Mouse (Mus musculus): ENCODE measurements around the gene Skida1. TPM values are rescaled to one million over a fixed set of nuclear protein-coding genes. Genes with fewer than 3 reads are reported as not detected.

Gene Skida1
- polyA plus RNA-seq, 1 experiment from 2014 or later, result 17.8 TPM

DNA sequence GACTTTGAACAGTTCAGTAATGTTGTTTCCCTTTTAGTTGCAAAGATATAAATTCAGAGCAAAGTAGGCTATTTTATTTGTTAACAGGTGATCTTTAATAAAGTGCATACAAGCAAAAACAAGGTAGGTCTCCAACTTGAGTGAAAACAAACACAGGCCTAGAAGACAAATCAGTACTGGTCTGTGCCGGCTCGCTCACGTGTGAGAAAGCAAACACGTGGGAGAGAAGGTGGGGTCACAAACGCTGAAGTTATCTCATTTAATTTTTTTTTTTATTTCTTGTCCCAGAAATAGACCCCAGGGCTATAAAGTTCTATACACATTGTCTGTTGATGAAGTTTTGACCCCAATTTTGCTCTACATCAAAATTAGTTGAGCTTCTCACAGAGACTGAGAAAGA, 23.7 kb downstream of the Skida1 start:
- Histone ChIP-seq H3K4me1 (replicated peaks) (peaks cover 30% of the 10 kb centered on the region), H3K4me3 (replicated peaks) (peak overlapping the region; percentile 70), H3K36me3 (no peaks in the 10 kb centered on the region), H3K9me3 (no peaks in the 10 kb centered on the region), H3K9ac (replicated peaks) (no peak overlapping the region), H3K4me2 (replicated peaks) (peak overlapping the region; percentile 76), H3K27me3 (no peaks in the 10 kb centered on the region), H3K27ac (no peak overlapping the region)
- WGBS, result 21% methylated on average over 5 of the region's 5 CpGs
- ATAC-seq, result no peak

DNA sequence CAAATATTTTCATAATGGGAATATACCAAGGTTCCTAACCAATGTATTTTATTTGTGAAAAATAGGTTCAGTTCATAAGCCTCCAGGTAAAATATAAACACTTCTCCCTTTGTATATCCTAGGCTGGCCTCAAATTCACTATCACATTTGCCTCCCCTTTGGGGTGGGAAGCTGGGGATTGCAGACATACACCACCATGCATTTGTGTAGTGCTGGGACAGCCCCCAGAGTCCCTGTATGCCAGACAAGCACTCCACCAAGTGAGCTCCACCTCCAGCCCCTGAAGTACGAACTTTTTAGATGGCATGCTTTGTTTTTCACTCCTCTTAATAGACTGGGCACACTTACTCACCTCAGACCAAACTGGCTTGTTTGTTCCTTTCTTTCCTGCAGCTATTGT, 26.0 kb downstream of the Skida1 start:
- ATAC-seq, result no peak
- no peaks in the 10 kb centered on the region for H3K27me3 ChIP-seq
- H3K4me3 ChIP-seq (replicated peaks), result no peak overlapping the region
- H3K9me3 ChIP-seq, result no peaks in the 10 kb centered on the region
- H3K9ac ChIP-seq (replicated peaks), result no peak overlapping the region
- 39% methylated on average over 1 of the region's 1 CpGs for WGBS
- peaks cover 23% of the 10 kb centered on the region for H3K4me1 ChIP-seq (replicated peaks)
- no peak overlapping the region for H3K27ac ChIP-seq
- no peaks in the 10 kb centered on the region for H3K36me3 ChIP-seq
- no peak overlapping the region for H3K4me2 ChIP-seq (replicated peaks)

DNA sequence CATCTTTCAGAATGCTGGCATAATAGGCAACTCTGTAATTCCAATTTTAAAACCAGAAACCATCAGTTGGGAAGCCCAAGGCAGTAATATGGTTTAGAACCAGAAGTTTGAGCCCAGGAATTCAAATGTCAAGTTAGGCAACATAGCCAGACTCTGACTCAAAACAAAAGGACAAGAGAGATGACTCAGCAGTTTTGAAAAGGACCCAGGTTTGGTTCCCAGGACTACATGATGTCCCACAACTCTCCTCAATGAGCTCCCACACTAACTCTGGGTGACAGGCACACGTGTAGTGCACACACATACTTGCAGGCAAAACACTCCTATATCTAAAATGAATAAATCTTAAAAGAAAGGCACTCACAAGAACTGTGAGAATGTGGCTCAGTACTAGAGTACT, 29.7 kb downstream of the Skida1 start:
- H3K4me2 ChIP-seq (replicated peaks), result no peak overlapping the region
- H3K4me1 ChIP-seq (replicated peaks), result no peaks in the 10 kb centered on the region; the same call in 1 of the 2 replicates
- no peaks in the 10 kb centered on the region for H3K36me3 ChIP-seq
- 80% methylated on average over 1 of the region's 1 CpGs for WGBS
- H3K4me3 ChIP-seq (replicated peaks), result no peak overlapping the region
- no peak overlapping the region for H3K9ac ChIP-seq (replicated peaks)
- no peak for ATAC-seq
- H3K27ac ChIP-seq, result no peak overlapping the region
- no peaks in the 10 kb centered on the region for H3K9me3 ChIP-seq
- H3K27me3 ChIP-seq, result no peaks in the 10 kb centered on the region

DNA sequence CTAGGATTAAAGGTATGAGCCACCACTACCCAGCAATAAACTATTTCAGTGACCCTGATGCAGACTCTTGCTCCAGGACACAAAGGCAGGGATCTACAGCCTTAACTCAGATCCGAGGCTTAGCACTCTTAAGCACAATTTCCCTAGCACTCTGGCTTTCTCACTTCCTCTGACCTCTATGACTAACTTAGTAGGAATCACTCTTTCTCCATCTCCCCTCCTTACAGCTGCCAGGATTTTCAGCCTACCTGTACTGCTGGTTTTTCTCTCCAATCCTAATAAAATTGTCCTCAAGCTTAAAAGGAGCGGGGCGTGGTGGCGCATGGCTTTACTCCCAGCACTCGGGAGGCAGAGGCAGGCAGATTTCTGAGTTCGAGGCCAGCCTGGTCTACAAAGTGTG, 31.5 kb downstream of the Skida1 start:
- Histone ChIP-seq H3K27me3 (no peaks in the 10 kb centered on the region), H3K9me3 (no peaks in the 10 kb centered on the region), H3K4me3 (replicated peaks) (no peak overlapping the region), H3K4me2 (replicated peaks) (no peak overlapping the region), H3K36me3 (no peaks in the 10 kb centered on the region), H3K27ac (no peak overlapping the region), H3K4me1 (replicated peaks) (no peaks in the 10 kb centered on the region), H3K9ac (replicated peaks) (no peak overlapping the region)
- WGBS, result 96% methylated on average over 6 of the region's 6 CpGs
- ATAC-seq, result no peak

DNA sequence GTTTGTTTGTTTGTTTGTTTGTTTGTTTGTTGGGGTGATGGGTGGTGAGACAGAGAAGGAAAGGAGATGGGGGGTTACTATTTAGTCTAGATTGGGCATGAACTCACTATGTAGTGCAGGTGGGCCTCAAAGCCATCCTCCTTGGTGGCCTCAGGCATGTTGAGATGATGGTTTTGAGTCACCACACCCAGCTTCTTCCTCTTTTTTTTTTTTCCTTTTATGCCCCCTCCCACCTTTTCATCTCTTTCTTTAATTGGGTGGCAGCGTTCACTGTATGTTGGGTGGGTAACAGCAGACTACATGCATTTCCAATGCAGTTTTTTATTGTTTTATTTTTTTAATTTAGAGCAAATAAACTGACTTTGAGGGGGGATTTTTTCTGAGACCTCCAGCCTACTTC, 32.2 kb downstream of the Skida1 start:
- Histone ChIP-seq H3K27me3 (no peaks in the 10 kb centered on the region), H3K27ac (no peak overlapping the region), H3K9me3 (no peaks in the 10 kb centered on the region), H3K4me3 (replicated peaks) (no peak overlapping the region), H3K36me3 (no peaks in the 10 kb centered on the region), H3K4me1 (replicated peaks) (no peaks in the 10 kb centered on the region), H3K9ac (replicated peaks) (no peak overlapping the region), H3K4me2 (replicated peaks) (no peak overlapping the region)
- no peak for ATAC-seq
- 87% methylated on average over 1 of the region's 1 CpGs for WGBS

DNA sequence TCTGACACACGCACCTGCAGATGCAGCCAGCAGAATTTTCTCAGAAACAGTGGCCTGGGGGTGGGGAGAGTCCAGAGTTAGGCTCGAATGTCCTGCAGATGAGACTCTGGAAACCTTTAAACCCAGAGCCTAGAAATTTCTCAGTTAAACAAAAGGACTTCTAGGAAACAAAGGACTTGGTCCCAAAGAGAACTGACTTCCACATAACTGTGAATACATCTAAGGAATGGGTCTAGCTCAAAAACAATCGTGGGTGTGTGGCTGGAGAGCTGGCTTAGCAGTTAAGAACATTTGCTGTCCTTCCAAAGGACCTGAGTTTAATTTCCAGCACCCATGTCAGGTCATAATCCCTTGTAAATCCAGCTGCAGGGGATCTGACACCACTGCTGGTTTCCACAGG, 33.3 kb downstream of the Skida1 start:
- WGBS, result 45% methylated on average over 3 of the region's 3 CpGs
- Histone ChIP-seq H3K27ac (no peak overlapping the region), H3K9ac (replicated peaks) (no peak overlapping the region), H3K4me1 (replicated peaks) (no peaks in the 10 kb centered on the region), H3K4me3 (replicated peaks) (no peak overlapping the region), H3K36me3 (no peaks in the 10 kb centered on the region), H3K9me3 (no peaks in the 10 kb centered on the region), H3K4me2 (replicated peaks) (no peak overlapping the region), H3K27me3 (no peaks in the 10 kb centered on the region)
- no peak for ATAC-seq

DNA sequence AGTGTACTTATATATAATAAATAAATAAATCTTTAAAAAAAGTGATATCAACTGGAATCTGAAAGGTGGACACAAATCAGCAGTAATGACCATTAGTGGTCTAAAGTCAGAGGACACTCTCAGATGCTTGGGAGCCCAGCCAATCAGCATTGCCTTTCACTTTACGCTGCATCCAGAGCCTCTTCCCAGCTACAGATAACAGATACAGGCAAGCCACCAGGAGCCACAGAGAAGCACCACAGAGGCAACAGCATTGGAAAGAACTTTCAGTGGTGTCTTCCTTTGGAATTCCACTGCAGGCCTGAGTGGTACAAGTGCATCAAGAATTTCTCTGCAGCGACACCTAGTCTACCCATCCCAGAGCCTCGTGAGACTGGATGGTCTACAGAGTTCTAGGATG, 36.0 kb downstream of the Skida1 start:
- no peaks in the 10 kb centered on the region for H3K27me3 ChIP-seq
- no peak overlapping the region for H3K4me3 ChIP-seq (replicated peaks)
- H3K9ac ChIP-seq (replicated peaks), result no peak overlapping the region
- no peaks in the 10 kb centered on the region for H3K36me3 ChIP-seq
- H3K27ac ChIP-seq, result no peak overlapping the region
- H3K9me3 ChIP-seq, result no peaks in the 10 kb centered on the region
- 91% methylated on average over 3 of the region's 3 CpGs for WGBS
- no peak for ATAC-seq
- no peaks in the 10 kb centered on the region for H3K4me1 ChIP-seq (replicated peaks)
- H3K4me2 ChIP-seq (replicated peaks), result no peak overlapping the region

DNA sequence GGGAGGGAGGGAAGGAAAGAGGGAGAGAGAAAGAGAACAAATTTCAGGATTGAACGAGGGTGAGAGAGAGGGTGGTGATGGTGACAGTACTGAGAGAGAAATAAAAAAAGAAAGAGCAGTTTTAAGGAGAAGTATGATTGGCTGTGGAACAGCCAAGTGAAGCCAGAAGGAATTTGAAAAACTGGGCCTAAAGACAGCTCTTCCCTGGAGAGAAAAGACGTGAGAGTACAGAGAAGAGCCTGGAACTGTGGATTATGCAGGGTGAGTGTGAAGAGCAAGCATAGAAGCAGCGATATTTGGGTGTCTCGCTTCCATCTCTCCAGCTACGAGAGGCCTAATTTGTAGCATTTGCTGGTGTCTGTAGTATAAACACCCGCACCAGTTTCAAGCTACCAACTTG, 37.6 kb downstream of the Skida1 start:
- Histone ChIP-seq H3K4me2 (replicated peaks) (no peak overlapping the region), H3K9ac (replicated peaks) (no peak overlapping the region), H3K4me1 (replicated peaks) (no peaks in the 10 kb centered on the region), H3K27me3 (no peaks in the 10 kb centered on the region), H3K4me3 (replicated peaks) (no peak overlapping the region), H3K36me3 (no peaks in the 10 kb centered on the region), H3K9me3 (no peaks in the 10 kb centered on the region), H3K27ac (no peak overlapping the region)
- WGBS, result 88% methylated on average over 6 of the region's 6 CpGs
- ATAC-seq, result no peak

DNA sequence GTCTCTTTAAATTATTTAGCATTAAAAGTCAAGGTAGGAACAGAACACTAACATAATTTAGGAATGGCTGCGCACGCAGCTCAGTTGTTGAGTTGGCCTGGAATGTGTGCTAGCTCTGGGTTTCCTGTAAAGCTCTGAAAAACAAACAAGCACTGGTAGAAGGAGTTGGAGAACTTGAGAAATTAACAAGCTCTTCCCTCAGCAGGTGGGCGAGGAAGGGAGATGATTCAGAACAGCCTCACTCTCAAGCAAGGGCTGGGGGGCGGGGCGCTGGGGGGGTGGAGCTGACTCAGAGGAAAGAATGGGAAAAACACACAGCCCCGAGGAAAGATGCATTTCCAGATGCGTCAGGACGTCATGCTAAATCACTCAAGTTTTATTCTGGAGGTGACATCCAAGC, 43.7 kb downstream of the Skida1 start:
- no peaks in the 10 kb centered on the region for H3K4me1 ChIP-seq (replicated peaks)
- H3K4me3 ChIP-seq (replicated peaks), result no peak overlapping the region
- H3K36me3 ChIP-seq, result no peaks in the 10 kb centered on the region
- no peak for ATAC-seq
- H3K9ac ChIP-seq (replicated peaks), result no peak overlapping the region
- no peaks in the 10 kb centered on the region for H3K9me3 ChIP-seq
- H3K4me2 ChIP-seq (replicated peaks), result no peak overlapping the region
- H3K27ac ChIP-seq, result no peak overlapping the region
- 35% methylated on average over 8 of the region's 8 CpGs for WGBS
- no peaks in the 10 kb centered on the region for H3K27me3 ChIP-seq

DNA sequence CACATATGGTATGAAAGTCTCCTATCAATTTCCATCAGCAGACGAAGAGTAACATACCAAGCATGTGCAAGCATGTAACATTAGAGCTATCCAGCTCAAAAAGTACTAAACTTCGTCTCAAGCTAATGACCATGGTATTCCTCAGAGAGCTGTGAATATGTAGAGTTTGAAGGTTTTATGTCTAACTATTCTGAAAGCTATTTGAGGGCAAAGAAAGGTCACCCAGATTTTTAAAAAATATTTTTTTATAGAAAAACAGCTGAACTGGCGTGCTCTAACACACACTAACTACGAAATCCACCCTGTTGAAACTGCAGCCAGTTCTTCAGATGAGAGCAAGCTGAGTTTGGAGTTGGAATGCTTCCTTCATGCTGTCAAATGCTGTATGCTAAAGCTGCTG, 44.6 kb downstream of the Skida1 start:
- H3K4me2 ChIP-seq (replicated peaks), result no peak overlapping the region
- H3K27me3 ChIP-seq, result no peaks in the 10 kb centered on the region
- no peak overlapping the region for H3K27ac ChIP-seq
- H3K9me3 ChIP-seq, result no peaks in the 10 kb centered on the region
- 92% methylated on average over 4 of the region's 4 CpGs for WGBS
- no peaks in the 10 kb centered on the region for H3K36me3 ChIP-seq
- no peaks in the 10 kb centered on the region for H3K4me1 ChIP-seq (replicated peaks)
- H3K4me3 ChIP-seq (replicated peaks), result no peak overlapping the region
- no peak for ATAC-seq
- H3K9ac ChIP-seq (replicated peaks), result no peak overlapping the region

DNA sequence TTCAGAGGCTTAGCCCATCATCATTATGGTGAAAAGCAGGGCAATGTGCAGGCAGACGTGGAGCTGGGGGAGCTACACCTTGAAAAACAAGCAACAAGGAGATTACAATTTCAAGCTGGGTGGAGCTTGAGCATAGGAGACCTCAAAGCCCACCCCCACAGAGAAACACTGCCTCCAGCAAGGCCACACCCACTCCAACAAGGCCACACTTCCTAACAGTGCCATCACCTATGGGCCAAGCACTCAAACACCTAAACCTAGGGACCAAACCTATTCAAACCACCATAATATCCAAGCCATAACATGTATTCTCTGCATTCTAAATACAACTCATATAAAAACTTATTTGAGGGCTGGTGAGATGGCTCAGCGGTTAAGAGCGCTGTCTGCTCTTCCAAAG, 46.5 kb downstream of the Skida1 start:
- H3K4me3 ChIP-seq (replicated peaks), result no peak overlapping the region
- ATAC-seq, result no peak
- H3K4me2 ChIP-seq (replicated peaks), result no peak overlapping the region
- H3K9ac ChIP-seq (replicated peaks), result no peak overlapping the region
- H3K27me3 ChIP-seq, result no peaks in the 10 kb centered on the region
- no peaks in the 10 kb centered on the region for H3K4me1 ChIP-seq (replicated peaks)
- H3K27ac ChIP-seq, result no peak overlapping the region
- H3K36me3 ChIP-seq, result no peaks in the 10 kb centered on the region
- 96% methylated on average over 3 of the region's 3 CpGs for WGBS
- H3K9me3 ChIP-seq, result no peaks in the 10 kb centered on the region

DNA sequence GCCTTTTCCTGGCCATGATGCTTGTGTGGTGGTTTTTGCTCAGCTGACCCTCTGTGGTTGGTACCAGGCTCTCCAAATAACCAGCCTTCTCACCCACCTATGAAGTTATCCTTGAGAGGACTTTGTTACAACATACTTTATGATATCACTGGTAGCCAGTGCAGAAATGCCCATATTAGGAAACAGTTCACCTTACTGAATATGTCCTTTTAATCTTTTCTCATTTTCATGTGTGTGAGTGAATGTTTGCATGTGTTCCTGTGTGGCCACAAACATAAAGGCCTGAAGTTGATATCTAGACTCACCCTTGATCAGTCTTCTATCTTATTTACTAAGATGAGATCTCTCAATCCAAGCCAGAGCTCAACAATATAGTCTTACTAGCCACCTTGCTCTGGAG, 52.0 kb downstream of the Skida1 start, which contains the start of gene H2al2a:
H2al2a (minus strand) TSS at position 101 of the 400 bp plus-strand sequence.
- no peaks in the 10 kb centered on the region for H3K4me1 ChIP-seq (replicated peaks)
- H3K27me3 ChIP-seq, result no peaks in the 10 kb centered on the region
- no peak within 1 kb of the TSS for H3K9ac ChIP-seq (replicated peaks)
- no peaks in the 10 kb centered on the region for H3K36me3 ChIP-seq
- no peak within 1 kb of the TSS for H3K27ac ChIP-seq
- no peak within 1 kb of the TSS for H3K4me3 ChIP-seq (replicated peaks)
- no peak within 1 kb of the TSS for H3K4me2 ChIP-seq (replicated peaks)
- no peak for ATAC-seq
- no peaks in the 10 kb centered on the region for H3K9me3 ChIP-seq

Data from midbrain, embryonic 13.5 days (tissue).